In the genomic region with DNA sequence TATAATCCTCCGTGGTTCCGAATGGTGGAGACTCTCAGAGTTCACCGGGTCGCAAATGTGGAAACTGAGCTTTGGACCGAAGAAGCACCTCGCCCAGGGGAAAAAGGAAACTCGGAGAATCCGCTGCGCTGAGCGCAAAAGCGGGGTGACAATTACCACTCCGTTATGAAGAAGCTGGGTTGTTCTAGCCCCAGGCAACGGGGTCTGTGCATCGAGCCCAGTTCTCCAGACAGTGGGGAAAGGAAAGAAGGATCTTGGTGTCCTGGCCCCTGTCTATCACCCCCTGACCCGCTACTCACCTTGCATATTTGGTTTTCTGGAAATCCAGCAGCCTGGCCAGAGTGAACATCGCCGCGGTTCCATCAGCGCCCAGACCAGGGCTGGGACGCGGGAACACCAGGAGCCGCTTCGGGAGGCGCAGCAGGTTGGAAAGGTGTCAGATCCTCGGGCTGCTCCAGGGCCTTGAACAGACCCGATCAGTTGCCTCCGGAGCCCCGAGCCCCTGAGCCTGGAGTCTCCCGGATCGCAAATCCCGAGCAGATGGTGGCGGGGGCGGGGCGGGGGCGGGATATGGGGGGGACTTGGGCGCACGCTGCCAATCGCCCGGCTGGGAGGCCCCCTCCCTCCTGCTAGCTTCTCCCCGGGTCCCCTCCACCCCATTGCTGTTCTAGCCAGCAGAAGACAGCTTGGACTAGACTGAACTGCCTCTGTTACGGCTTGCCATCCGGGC, we compare ENCODE assay signal across 7 mouse cellular contexts. TPM values are rescaled to one million over a fixed set of nuclear protein-coding genes. Genes with fewer than 3 reads are reported as not detected.
DNase-seq lines count a peak whose midpoint lies in the region; ATAC-seq and TF ChIP-seq lines count a peak whose summit lies in the region.

A gene (minus strand): TSS at position 542 of the 730 bp plus-strand sequence.

- no peak within 1 kb of the TSS for H3K27ac ChIP-seq in ES-Bruce4 (ENCODE audit: insufficient read depth, low read length)
- H3K27ac ChIP-seq in hindbrain, embryonic 16.5 days (ENCODE audit: low read depth, low read length) = peak within 1 kb of the TSS; percentile 45

- peak within 1 kb of the TSS; percentile 36; the same call in 1 of the 2 replicates for H3K9ac ChIP-seq in ES-Bruce4 (ENCODE audit: low read depth, poor library complexity, severe bottlenecking)
- peak within 1 kb of the TSS; percentile 73 for H3K9ac ChIP-seq in hindbrain, embryonic 16.5 days (ENCODE audit: low read depth, low read length)

- H3K4me1 ChIP-seq in ES-Bruce4 (ENCODE audit: control insufficient read depth, insufficient read depth, low read length) = no peaks in the 10 kb centered on the region
- 0 out of 2 replicates have a peak, but pooled peaks cover 2% of the 10 kb centered on the region for H3K4me1 ChIP-seq in hindbrain, embryonic 16.5 days (ENCODE audit: control insufficient read depth, insufficient read depth, low read depth, low read length)

- no peaks in the 10 kb centered on the region for H3K9me3 ChIP-seq in ES-Bruce4 (replicated peaks; ENCODE audit: control insufficient read depth, insufficient read depth, low read length, poor library complexity, severe bottlenecking)
- H3K9me3 ChIP-seq in hindbrain, embryonic 16.5 days (ENCODE audit: control insufficient read depth, low read length) = no peaks in the 10 kb centered on the region

- peak; percentile 49 for DNase-seq in Muller cell, postnatal 12 days (ENCODE audit: inconsistent ontology term)
- DNase-seq in embryo, embryonic 11 days = peak; percentile 54
- peak; percentile 46 for DNase-seq in liver
- DNase-seq in right cerebral cortex, postnatal 10 days (ENCODE audit: low spot score in 2 of 2) = peak; percentile 87 to 92
- no peak for DNase-seq in urinary bladder, postnatal 25 days (ENCODE audit: low spot score)

- H3K4me2 ChIP-seq in hindbrain, embryonic 16.5 days (ENCODE audit: low read length) = peak within 1 kb of the TSS; percentile 81

- no peak for TF ChIP-seq CTCF in ES-Bruce4 (IDR thresholded peaks at IDR 0.05; ENCODE audit: low read depth, low read length)

- H3K36me3 ChIP-seq in ES-Bruce4 (ENCODE audit: control insufficient read depth, insufficient read depth, low read length, poor library complexity, severe bottlenecking) = no peaks in the 10 kb centered on the region
- H3K36me3 ChIP-seq in hindbrain, embryonic 16.5 days (ENCODE audit: control insufficient read depth, insufficient read depth, low read length) = no peaks in the 10 kb centered on the region

- TF ChIP-seq POLR2A in ES-Bruce4 (IDR thresholded peaks at IDR 0.05; ENCODE audit: insufficient read depth, low read length) = no peak

- ATAC-seq in hindbrain, embryonic 16.5 days = peak; percentile 90

- no peak for TF ChIP-seq EP300 in ES-Bruce4 (IDR thresholded peaks at IDR 0.05; ENCODE audit: insufficient read depth, low read depth, low read length)

- peak within 1 kb of the TSS; percentile 52 for H3K4me3 ChIP-seq in ES-Bruce4 (ENCODE audit: low read depth, low read length)
- peak within 1 kb of the TSS; percentile 59 for H3K4me3 ChIP-seq in hindbrain, embryonic 16.5 days (ENCODE audit: low read length)

- 2% methylated on average over 42 of the region's 42 CpGs for WGBS in hindbrain, embryonic 16.5 days

- no peaks in the 10 kb centered on the region for H3K27me3 ChIP-seq in ES-Bruce4 (ENCODE audit: control insufficient read depth, insufficient read depth, low read length, poor library complexity, severe bottlenecking)
- H3K27me3 ChIP-seq in hindbrain, embryonic 16.5 days (replicated peaks; ENCODE audit: control insufficient read depth, insufficient read depth, low read length) = no peaks in the 10 kb centered on the region

RNA-seq across cellular contexts. Expression of the gene that starts here (rescaled TPM):
- polyA plus RNA-seq in ES-Bruce4 (2011; ENCODE audit: insufficient read depth, insufficient read length, low read depth, missing spikeins) = 0.26 TPM in 1 of 2 replicates, not detected in the other
- 83.8 and 110 TPM in 2 replicates for polyA plus RNA-seq in hindbrain, embryonic 16.5 days (2015; fragmentation: Nextera tagmentation; extraction: Ambion mirVana)

Comparison
In these comparisons a context has a peak if more than half of its experiments do, and no peak if none do; other contexts are left out.
1. RNA of the gene that starts here (polyA plus RNA-seq): 83.8 to 110 TPM in hindbrain, embryonic 16.5 days; 0.26 TPM in ES-Bruce4; every median in the first group is over 10 times any median in the second.